Mouse (Mus musculus) hindlimb bud, embryonic 11.5 days (tissue): ENCODE measurements around the gene Large1.

Experiments
- DNase-seq: peaks from one replicate; pipeline ENCODE4 v3.0.0-alpha.2; 2012; ENCODE audit warnings: low read depth, low spot score; ENCODE audit errors: extremely low spot score

The Large1 gene

GRCm38 (mm10) chr8:72816679-72817078, 536.7 kb downstream of the Large1 start:
- no peak for DNase-seq

- DNase-seq: no peak
Observed at GRCm38 (mm10) chr8:72815681-72816080, 537.7 kb downstream of the Large1 start.

- no peak for DNase-seq
Observed at GRCm38 (mm10) chr8:72812690-72813089, 540.6 kb downstream of the Large1 start.

- no peak for DNase-seq
Observed at GRCm38 (mm10) chr8:72801583-72801982, 551.8 kb downstream of the Large1 start.

- no peak for DNase-seq
Observed at GRCm38 (mm10) chr8:72780644-72781043, 572.7 kb downstream of the Large1 start.

- no peak for DNase-seq
Observed at GRCm38 (mm10) chr8:72777797-72778196, 575.5 kb downstream of the Large1 start.

GRCm38 (mm10) chr8:72766777-72767176, 586.6 kb downstream of the Large1 start:
- DNase-seq: no peak

GRCm38 (mm10) chr8:72765696-72766095, 587.6 kb downstream of the Large1 start:
- DNase-seq: no peak
